Mouse (Mus musculus) hindlimb bud, embryonic 11.5 days (tissue): Measurements from ENCODE around the gene Mmp21.

Experiments used
- DNase-seq: peaks from one replicate; pipeline ENCODE4 v3.0.0-alpha.2; 2012; ENCODE audit warnings: low read depth, low spot score; ENCODE audit errors: extremely low spot score

Mmp21 gene

GRCm38 (mm10) chr7:133669071-133669470, 10.8 kb downstream of the Mmp21 start:
- no peak for DNase-seq

GRCm38 (mm10) chr7:133662467-133662866, 17.4 kb downstream of the Mmp21 start:
- DNase-seq, result no peak

- DNase-seq, result no peak
These were observed 34.1 kb downstream of the Mmp21 start for GRCm38 (mm10) chr7:133645716-133646115.

GRCm38 (mm10) chr7:133638821-133639220, 41.0 kb downstream of the Mmp21 start:
- no peak for DNase-seq

- no peak for DNase-seq
These were observed 41.6 kb downstream of the Mmp21 start for GRCm38 (mm10) chr7:133638306-133638705.

- DNase-seq, result peak; percentile 99
These were observed 42.2 kb downstream of the Mmp21 start, which contains the start of gene Edrf1 for GRCm38 (mm10) chr7:133637361-133638305. Edrf1 (plus strand) TSS chr7:133637543.

- peak; percentile 87 for DNase-seq
These were observed 43.0 kb downstream of the Mmp21 start for GRCm38 (mm10) chr7:133636738-133637352.

- DNase-seq, result peak; percentile 97
These were observed 44.8 kb downstream of the Mmp21 start for GRCm38 (mm10) chr7:133634932-133635650.

- DNase-seq, result no peak
These were observed 47.4 kb downstream of the Mmp21 start for GRCm38 (mm10) chr7:133632476-133632875.

GRCm38 (mm10) chr7:133630821-133631220, 49.0 kb downstream of the Mmp21 start:
- DNase-seq, result no peak

- no peak for DNase-seq
These were observed 52.5 kb downstream of the Mmp21 start for GRCm38 (mm10) chr7:133627184-133627936.
